Mouse (Mus musculus): ENCODE measurements around the gene Ces2g.

Ces2g gene

GRCm38 (mm10) chr8:104961537-104961961, at the start of gene Ces2g:
Gene Ces2g, plus strand, starts transcription at chr8:104961718.
- no peak for DNase-seq (ENCODE audit: extremely low spot score, low read depth, low spot score)

GRCm38 (mm10) chr8:104925972-104926596, 35.4 kb upstream of the Ces2g start, which contains the start of gene Ces2e:
Gene Ces2e, plus strand, starts transcription at chr8:104926260.
- no peak for DNase-seq (ENCODE audit: extremely low spot score, low read depth, low spot score)

DNA sequence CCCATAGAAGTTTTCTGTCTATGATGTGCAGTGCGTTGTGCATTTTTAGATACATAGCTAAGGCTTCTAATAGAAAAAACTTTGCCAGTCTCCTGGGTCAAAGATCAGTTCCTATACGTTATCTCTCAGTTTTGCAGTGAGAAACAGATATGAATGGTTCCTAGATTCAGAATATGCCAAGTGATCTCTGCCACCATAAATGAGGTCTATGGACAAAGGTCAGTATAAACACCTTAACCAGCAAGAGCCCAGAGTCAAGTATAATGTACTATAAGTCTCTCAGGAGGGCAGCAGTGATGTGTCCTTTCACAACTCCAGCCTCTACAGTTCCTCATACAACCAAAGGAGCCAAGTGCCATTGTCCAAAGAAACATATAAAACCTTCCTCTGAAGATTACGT, 34.2 kb upstream of the Ces2g start:
- DNase-seq (ENCODE audit: extremely low spot score, low read depth, low spot score), result no peak

DNA sequence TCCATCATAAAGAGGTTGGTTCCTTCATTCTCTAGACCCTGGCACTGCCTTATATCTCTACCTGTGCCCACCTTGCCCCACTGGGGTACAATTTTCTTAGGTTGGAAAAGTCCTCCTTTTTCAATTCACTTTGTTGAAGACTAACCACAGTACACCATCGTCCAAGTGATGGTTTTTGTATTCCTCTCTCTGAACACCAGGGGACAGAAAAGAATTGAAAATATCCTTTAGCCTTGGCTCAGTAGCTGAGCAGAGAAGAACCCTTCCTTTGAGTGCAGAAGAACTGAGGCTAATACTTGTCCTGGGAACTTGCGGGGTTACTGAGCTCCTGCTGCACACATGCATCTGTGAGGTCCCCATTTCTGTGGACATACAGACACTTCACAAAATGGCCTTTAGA, 16.9 kb upstream of the Ces2g start:
- no peak for DNase-seq (ENCODE audit: extremely low spot score, low read depth, low spot score)

DNA sequence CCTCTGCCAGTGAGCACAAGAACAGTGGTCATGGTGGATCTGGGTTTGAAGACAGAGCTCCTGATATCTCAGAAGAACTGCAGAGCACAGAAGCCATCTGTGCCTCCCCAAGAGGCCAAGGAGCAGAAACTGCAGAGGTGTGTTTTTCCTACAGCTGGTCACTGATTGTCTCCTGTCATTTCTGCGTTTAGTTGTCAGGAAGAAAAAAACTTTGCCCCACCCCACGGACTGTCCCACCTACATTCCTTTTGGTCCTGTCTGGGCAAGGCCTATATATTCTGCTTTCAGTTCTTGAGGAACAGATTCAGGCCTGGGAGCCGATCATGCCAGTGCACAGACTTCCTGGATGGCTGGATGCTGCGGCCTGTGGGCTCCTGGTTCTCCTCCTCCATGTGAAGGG, 14.5 kb upstream of the Ces2g start, which contains the start of gene Ces2f:
Ces2f (plus strand) TSS at position 301 of the 400 bp plus-strand sequence.
- no peak for DNase-seq (ENCODE audit: extremely low spot score, low read depth, low spot score)

DNA sequence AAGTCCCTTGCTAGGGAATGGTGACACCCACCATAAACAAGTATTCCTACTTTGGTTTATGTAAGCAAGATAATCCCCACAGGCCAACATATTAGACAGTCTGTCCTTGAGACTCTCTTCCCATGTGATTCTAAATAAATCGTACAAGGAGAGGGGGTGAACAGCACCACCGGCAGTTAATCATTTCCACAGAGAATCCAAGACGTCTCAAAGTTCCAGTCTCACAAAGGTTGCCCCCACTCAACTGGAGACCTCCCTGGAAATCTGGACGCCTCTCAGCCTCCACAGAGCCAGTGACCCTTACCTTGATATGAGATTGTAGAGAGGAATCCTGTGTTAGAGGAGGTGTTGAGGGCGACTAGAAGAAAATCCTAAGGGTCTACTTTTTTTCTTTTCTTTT, 12.5 kb upstream of the Ces2g start:
- DNase-seq (ENCODE audit: extremely low spot score, low read depth, low spot score), result no peak

- DNase-seq (ENCODE audit: extremely low spot score, low read depth, low spot score), result no peak
Observed at GRCm38 (mm10) chr8:104962229-104962901, 847 bp downstream of the Ces2g start.

DNA sequence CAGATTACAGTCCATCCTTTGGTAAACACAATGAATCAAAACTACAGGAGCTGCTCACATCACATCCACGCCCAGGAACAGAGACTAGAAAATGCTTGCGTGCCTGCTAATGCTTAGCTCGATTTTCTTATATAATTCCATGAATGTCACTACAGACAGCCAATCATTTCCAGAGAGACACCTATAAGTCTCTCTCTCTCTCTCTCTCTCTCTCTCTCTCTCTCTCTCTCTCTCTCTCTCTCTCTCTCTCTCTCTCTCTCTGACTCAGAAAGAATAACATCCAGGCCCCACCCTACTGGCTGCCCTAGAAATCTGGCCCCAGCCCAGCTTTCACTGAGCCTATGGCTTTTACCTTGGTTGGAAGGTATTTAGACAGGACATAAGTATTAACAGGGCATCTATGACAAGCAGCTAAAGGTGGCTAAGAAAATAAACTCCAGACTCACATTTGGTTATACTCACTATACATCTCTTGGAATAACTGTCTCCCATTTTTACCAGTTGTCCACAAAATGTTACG, 1.9 kb downstream of the Ces2g start:
- DNase-seq (ENCODE audit: extremely low spot score, low read depth, low spot score), result no peak

DNA sequence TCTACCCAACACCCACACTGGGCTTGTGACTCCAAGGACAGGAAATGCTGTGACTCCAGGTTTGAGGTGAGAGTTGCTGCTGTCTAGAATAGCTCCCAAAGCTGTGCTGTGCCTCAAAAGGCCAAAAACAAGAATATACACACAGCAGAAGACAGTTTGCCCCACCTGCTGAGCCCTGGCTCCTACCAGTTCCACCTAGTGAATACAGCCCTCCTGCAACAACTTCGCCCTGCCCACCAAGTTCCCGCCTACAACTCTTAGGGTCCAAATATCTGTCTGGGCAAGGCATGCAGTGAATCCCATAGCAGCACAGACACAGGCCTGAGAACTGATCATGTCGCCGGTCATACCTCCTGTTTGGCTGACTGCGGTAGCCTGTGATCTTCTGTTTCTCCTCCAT, 22.6 kb downstream of the Ces2g start:
- no peak for DNase-seq (ENCODE audit: extremely low spot score, low read depth, low spot score)

DNA sequence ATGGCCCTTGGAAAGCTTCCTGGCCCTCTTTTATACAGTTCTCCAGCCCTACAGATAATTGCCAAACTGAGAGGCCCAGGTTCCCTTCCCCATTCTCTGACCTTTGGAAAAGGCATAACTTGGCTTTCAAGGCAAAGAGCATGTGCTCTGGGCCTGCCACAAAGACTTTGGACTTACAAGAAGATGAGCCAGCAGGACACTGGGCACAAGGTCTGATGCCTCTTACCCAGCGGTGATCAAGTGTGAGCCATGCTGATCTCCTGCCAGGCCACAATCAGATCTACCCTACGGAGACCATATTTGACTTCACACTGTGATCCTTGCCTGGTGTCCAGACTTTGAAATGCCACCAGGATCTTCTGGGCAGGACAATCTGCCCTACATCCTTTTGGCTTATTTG, 23.4 kb downstream of the Ces2g start:
- no peak for DNase-seq (ENCODE audit: extremely low spot score, low read depth, low spot score)

GRCm38 (mm10) chr8:104998191-104998590, 36.7 kb downstream of the Ces2g start:
- DNase-seq (ENCODE audit: extremely low spot score, low read depth, low spot score), result no peak

GRCm38 (mm10) chr8:104999183-104999582, 37.7 kb downstream of the Ces2g start:
- no peak for DNase-seq (ENCODE audit: extremely low spot score, low read depth, low spot score)

DNA sequence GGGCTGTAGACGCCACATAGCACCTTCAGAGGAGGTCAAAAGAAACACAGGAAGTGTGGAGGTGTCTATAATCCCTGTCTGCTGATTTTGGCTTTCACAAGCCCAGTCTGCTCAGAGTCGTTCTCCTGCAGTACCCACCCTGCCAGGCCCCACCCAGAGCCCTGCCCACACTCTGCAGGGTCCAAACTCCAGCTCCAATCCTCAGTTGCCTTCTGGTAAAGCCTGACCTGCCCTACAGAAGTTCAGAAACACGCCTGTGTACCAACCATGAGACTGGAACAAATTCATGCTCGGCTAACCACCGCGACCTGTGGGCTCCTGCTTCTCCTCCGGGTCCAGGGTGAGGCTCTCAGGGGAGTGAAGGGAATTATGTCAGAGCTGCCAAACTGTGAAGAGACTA, 39.1 kb downstream of the Ces2g start, which contains the start of gene Ces2h:
Ces2h (plus strand) TSS at position 268 of the 400 bp plus-strand sequence.
- no peak for DNase-seq (ENCODE audit: extremely low spot score, low read depth, low spot score)

DNA sequence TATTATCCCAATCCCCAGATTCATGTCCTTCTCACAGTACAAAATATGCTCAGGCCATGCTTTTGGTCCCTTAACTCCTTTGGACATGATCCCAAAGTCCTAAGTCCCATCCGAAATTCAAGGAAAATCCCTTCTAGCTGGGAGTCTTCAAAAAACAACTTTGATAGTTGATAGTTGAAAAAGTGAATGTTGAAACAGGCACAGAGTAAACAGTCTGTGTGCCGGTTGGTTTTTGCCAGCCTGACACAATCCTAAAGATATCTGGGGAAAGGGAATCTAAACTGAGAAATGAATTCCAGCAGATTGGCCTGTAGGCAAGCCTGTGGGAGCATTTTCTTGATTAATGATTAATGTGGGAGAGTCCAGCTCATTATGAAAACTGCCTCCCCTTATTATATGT, 48.5 kb downstream of the Ces2g start:
- DNase-seq (ENCODE audit: extremely low spot score, low read depth, low spot score), result no peak

GRCm38 (mm10) chr8:105011136-105011535, 49.6 kb downstream of the Ces2g start:
- DNase-seq (ENCODE audit: extremely low spot score, low read depth, low spot score), result no peak

DNA sequence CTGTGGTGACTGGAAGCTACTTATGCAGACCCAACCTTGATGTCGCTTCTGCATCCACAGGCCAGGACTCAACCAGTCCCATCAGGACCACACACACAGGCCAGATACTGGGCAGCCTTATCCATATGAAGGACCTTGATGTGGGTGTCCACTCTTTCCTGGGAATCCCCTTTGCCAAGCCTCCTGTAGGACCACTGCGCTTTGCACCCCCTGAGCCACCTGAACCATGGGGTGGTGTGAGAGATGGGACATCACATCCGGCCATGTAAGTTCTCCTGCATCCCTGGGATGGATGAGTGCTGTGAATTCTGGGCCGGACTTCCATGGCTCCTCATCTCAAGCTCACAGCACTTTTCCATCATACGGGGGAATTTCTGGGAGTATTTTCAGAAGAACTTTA, 52.9 kb downstream of the Ces2g start:
- DNase-seq (ENCODE audit: extremely low spot score, low read depth, low spot score), result no peak

All from hindlimb bud, embryonic 11.5 days (tissue).